Mouse (Mus musculus): ENCODE measurements around the gene Sin3b. TPM values are rescaled to one million over a fixed set of nuclear protein-coding genes. Genes with fewer than 3 reads are reported as not detected.

Gene Sin3b
- polyA plus RNA-seq, 1 experiment from 2014 or later = 149 TPM

DNA sequence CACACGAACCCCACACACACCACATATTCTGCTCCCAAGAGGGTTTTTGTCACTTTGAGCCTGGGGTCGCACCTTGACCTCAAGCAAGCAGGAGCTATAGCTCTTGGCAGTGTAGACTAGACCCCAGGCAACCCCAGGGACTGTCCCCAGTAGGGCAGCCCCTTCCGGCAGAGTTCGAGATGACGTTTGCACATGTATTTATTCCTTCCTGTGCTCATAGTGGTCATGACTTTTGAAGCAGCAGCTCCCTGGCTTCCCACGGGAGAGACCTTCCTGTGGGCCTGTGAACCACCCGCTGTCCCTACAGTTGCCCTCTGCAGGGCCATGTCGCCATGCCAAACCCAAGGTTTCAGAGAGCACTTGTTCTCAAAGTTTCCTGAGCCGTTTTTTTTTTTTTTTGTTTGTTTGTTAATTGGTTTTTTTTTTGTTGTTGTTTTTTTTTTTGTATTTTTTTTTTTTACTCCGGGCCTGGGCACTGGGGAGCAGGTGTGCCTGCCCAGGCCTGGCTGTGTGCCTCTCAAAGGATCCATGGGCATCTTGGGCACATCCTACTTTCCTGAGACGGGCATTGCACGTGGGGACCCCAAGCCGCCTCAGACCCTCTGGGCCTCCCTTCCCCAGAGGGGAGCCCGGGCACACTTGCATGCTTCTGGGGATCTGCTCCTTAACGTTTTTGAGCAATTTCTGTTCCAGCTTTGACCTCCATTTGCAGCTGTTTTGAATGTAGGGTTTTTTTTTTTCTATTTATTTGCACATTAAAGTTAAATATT is 34.5 kb downstream of the Sin3b start:
- H3K4me3 ChIP-seq = no peak overlapping the region
- peaks cover 9% of the 10 kb centered on the region for H3K4me1 ChIP-seq
- DNase-seq (ENCODE audit: low spot score) = peak; percentile 7
- no peak overlapping the region for H3K27ac ChIP-seq (replicated peaks)
- H3K9me3 ChIP-seq = no peaks in the 10 kb centered on the region
- peaks cover 70% of the 10 kb centered on the region for H3K36me3 ChIP-seq (replicated peaks)
- no peaks in the 10 kb centered on the region for H3K27me3 ChIP-seq (replicated peaks; ENCODE audit: low read depth, poor library complexity, severe bottlenecking)
- WGBS = 89% methylated on average over 15 of the region's 15 CpGs

DNA sequence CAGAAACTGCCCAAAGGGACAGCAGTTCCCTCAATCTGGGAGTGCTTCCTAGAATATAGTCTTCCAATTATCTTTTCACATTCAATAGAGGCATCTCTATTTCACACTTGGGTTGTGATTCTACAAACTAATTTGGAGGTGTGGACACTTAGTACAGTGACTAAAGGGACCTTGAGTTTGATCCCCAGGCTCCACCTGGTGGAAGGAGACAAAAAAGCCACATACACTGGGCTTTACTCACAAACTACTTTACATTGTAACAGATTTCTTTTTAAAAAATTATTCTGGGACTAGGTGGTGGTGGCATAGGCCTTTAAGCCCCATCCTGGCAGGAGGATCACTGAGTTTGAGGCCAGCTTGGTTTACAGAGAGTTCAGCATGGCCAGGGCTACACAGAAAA is 35.2 kb downstream of the Sin3b start:
- Histone ChIP-seq H3K9me3 (no peaks in the 10 kb centered on the region), H3K27ac (replicated peaks) (no peak overlapping the region), H3K4me1 (peaks cover 9% of the 10 kb centered on the region), H3K4me3 (no peak overlapping the region), H3K36me3 (replicated peaks) (peaks cover 63% of the 10 kb centered on the region), H3K27me3 (replicated peaks; ENCODE audit: low read depth, poor library complexity, severe bottlenecking) (no peaks in the 10 kb centered on the region)
- peak; percentile 7 for DNase-seq (ENCODE audit: low spot score)

DNA sequence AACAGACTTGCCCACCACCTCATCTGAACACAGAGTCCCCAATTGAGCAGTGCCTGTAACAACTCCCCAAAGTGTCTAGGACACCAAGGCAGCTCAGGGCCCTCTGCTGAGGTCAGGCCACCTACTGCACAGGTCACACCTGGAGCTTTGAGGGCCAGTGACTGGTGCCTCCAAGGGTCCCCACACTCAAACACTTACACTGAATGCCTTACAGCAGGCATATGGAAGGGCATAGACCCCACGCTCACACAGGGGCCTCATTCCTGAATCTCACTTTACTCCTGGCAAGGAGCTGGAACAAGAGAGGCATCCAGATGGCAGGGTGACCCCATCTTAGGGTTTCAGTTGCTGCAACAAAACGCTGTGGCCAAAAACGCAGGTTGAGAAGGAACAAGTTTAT is 37.1 kb downstream of the Sin3b start:
- H3K27me3 ChIP-seq (replicated peaks; ENCODE audit: low read depth, poor library complexity, severe bottlenecking) = no peaks in the 10 kb centered on the region
- DNase-seq (ENCODE audit: low spot score) = peak; percentile 7
- H3K27ac ChIP-seq (replicated peaks) = no peak overlapping the region
- H3K4me3 ChIP-seq = no peak overlapping the region
- 86% methylated on average over 3 of the region's 3 CpGs for WGBS
- H3K36me3 ChIP-seq (replicated peaks) = peaks cover 46% of the 10 kb centered on the region
- no peaks in the 10 kb centered on the region for H3K9me3 ChIP-seq
- H3K4me1 ChIP-seq = peaks cover 9% of the 10 kb centered on the region

DNA sequence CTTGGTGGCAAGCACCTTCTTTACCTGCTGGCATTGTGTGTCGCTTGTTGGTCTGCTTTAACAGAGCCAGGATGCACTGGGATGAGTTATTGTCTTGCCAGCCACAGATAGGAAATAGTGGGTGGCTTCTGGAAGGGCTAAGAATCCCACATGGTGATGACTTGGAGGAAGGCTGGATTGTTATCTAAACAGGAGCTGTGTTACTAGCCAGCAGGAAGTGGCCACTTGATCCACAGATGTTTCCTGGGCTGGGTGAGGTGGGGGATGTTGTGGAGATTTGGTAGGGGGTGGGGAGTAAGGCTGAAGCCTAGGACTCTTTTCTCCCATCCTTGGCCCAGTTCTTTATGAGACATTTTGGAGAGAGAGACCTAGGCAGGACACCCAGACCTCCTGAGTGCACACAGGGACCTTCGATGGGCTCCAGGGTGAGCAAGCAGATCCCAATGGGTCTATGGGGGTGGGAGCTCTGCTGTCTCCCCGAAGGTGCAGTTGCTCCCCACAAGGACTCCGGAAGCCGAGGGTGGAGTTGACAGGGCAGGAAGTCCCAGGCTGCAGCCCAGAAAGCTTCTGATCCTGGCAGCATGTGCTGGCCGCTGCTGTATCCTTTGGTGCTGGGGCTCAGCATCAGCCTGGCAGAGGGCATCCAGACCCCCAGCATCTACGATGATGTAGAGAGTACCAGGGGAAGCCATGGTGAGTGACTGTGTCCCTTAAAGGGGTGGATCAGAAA is 38.4 kb downstream of the Sin3b start, which contains the start of gene F2rl3:
TSS of gene F2rl3 (plus strand) at position 559 of the 730 bp plus-strand sequence.
- 83% methylated on average over 7 of the region's 7 CpGs for WGBS
- no peak within 1 kb of the TSS for H3K4me3 ChIP-seq
- H3K4me1 ChIP-seq = peaks cover 9% of the 10 kb centered on the region
- H3K36me3 ChIP-seq (replicated peaks) = peaks cover 33% of the 10 kb centered on the region
- no peaks in the 10 kb centered on the region for H3K9me3 ChIP-seq
- no peaks in the 10 kb centered on the region for H3K27me3 ChIP-seq (replicated peaks; ENCODE audit: low read depth, poor library complexity, severe bottlenecking)
- DNase-seq (ENCODE audit: low spot score) = peak; percentile 16
- peak within 1 kb of the TSS; percentile 63 for H3K27ac ChIP-seq (replicated peaks)

DNA sequence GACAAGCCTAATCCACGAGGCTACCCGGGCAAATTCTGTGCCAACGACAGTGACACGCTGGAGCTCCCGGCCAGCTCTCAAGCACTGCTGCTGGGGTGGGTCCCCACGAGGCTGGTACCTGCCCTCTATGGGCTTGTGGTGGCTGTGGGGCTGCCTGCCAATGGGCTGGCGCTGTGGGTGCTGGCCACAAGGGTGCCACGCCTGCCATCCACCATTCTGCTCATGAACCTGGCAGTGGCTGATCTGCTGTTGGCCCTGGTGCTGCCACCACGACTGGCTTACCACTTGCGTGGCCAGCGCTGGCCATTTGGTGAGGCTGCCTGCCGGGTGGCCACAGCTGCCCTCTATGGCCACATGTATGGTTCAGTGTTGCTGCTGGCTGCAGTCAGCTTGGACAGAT is 39.2 kb downstream of the Sin3b start:
- 91% methylated on average over 12 of the region's 12 CpGs for WGBS
- Histone ChIP-seq H3K36me3 (replicated peaks) (peaks cover 25% of the 10 kb centered on the region), H3K4me1 (peaks cover 17% of the 10 kb centered on the region), H3K27me3 (replicated peaks; ENCODE audit: low read depth, poor library complexity, severe bottlenecking) (no peaks in the 10 kb centered on the region), H3K9me3 (no peaks in the 10 kb centered on the region), H3K4me3 (no peak overlapping the region), H3K27ac (replicated peaks) (peak overlapping the region; percentile 63; the same call in 1 of the 2 replicates)
- peak; percentile 7 for DNase-seq (ENCODE audit: low spot score)

DNA sequence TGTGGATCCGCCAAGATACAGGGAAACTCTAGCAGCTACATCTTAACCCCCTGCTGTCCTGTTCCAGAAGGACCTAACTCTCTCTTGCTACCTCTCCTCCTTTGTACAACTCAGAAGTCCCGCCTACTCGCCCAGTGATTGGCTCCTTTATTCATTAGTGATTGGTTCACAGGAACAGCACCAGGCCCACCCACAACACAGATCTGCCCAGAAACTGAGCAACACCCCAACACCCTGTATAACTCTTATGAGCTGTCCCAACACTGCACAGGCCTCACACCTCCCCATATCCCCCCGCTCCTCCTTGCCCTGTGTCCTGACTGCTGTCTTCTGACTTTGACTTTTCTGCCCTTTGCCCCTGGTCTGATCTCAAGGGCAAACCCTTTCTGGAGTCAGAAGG is 42.6 kb downstream of the Sin3b start:
- H3K36me3 ChIP-seq (replicated peaks) = no peaks in the 10 kb centered on the region
- no peak overlapping the region for H3K27ac ChIP-seq (replicated peaks)
- H3K27me3 ChIP-seq (replicated peaks; ENCODE audit: low read depth, poor library complexity, severe bottlenecking) = no peaks in the 10 kb centered on the region
- H3K4me1 ChIP-seq = peaks cover 18% of the 10 kb centered on the region
- WGBS = 63% methylated on average over 4 of the region's 4 CpGs
- H3K9me3 ChIP-seq = no peaks in the 10 kb centered on the region
- H3K4me3 ChIP-seq = no peak overlapping the region
- DNase-seq (ENCODE audit: low spot score) = peak; percentile 8

DNA sequence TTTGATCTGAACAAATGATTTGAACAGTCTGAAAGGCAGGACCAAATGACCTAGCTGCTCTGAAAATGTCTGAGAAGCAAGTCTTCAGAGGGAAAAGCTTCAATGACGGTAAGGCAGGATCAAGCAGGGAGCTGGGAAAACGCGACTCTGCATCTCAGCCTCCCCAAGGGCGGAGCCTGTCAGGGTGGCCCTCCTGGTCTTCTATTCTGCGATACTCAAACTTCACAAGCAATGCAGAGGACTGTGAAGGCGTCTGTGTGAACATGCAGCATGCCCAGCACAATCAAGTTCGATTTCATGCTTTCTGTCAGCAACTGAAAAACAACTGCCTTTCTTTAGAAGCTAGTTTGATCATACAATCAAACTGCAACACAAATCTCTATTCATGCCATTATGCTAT is 43.7 kb downstream of the Sin3b start:
- no peaks in the 10 kb centered on the region for H3K27me3 ChIP-seq (replicated peaks; ENCODE audit: low read depth, poor library complexity, severe bottlenecking)
- no peaks in the 10 kb centered on the region for H3K36me3 ChIP-seq (replicated peaks)
- H3K27ac ChIP-seq (replicated peaks) = no peak overlapping the region
- H3K4me3 ChIP-seq = no peak overlapping the region
- 33% methylated on average over 7 of the region's 7 CpGs for WGBS
- H3K9me3 ChIP-seq = no peaks in the 10 kb centered on the region
- H3K4me1 ChIP-seq = peaks cover 10% of the 10 kb centered on the region
- peak; percentile 12 for DNase-seq (ENCODE audit: low spot score)

DNA sequence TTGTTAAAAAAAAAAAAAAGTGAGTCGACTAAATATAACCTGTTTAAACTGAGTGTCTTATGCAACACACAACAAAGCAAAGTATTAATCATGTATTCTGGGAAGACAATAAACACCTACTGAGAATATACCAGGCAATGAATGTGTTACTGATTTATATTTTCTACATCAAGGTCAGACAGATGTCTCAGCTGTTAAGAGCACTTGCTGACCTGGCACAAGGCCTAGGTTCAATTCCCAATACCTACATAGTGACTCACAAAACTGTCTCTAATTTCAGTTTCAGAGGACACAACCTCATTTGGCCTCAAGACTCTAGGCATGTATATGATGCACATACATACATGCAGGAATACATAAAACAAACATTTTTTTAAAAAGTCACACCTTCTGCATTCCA is 54.7 kb downstream of the Sin3b start:
- Histone ChIP-seq H3K36me3 (replicated peaks) (no peaks in the 10 kb centered on the region), H3K9me3 (no peaks in the 10 kb centered on the region), H3K27me3 (replicated peaks; ENCODE audit: low read depth, poor library complexity, severe bottlenecking) (no peaks in the 10 kb centered on the region), H3K27ac (replicated peaks) (no peak overlapping the region), H3K4me3 (no peak overlapping the region), H3K4me1 (no peaks in the 10 kb centered on the region)
- WGBS = 90% methylated on average over 1 of the region's 1 CpGs
- no peak for DNase-seq (ENCODE audit: low spot score)

DNA sequence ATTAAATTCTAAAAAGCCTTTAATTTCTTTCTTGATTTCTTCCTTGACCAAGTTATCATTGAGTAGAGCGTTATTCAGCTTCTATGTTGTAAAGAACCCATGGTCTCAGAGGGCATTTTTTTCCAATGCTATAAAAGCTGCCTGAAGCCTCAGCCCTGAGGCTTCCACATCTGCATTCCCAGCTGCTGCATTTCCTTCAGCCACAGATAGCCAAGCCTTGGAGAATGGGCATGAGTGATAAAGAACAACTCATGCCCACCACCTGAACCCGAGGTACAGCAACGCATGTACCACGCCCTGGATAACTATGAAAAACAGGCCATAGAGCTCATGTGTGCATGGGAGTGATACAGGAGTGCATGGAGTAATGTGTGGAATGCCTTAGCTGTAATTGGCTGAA is 57.6 kb downstream of the Sin3b start:
- 94% methylated on average over 4 of the region's 4 CpGs for WGBS
- no peak for DNase-seq (ENCODE audit: low spot score)
- Histone ChIP-seq H3K4me1 (no peaks in the 10 kb centered on the region), H3K27ac (replicated peaks) (no peak overlapping the region), H3K4me3 (no peak overlapping the region), H3K9me3 (no peaks in the 10 kb centered on the region), H3K27me3 (replicated peaks; ENCODE audit: low read depth, poor library complexity, severe bottlenecking) (no peaks in the 10 kb centered on the region), H3K36me3 (replicated peaks) (no peaks in the 10 kb centered on the region)

DNA sequence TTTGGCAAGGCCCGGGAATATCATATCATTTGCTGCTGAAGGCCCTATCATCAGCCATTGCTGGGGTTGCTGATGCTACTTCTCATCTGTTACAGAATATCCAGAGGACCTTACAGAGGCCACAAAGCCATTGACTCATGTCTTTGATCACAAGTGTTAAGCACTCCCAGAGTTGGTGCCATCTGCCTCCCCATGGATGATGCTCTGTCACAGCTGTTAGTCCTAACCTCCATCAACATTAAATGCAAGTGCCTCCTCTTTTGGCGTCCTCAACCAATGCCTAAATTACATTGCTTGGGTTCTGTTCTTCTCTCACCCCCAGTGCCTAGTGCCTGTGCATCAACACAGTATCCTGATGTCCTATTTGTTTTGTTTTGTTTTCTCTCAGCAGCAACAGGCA is 78.5 kb downstream of the Sin3b start:
- Histone ChIP-seq H3K36me3 (replicated peaks) (no peaks in the 10 kb centered on the region), H3K4me3 (no peak overlapping the region), H3K27me3 (replicated peaks; ENCODE audit: low read depth, poor library complexity, severe bottlenecking) (no peaks in the 10 kb centered on the region), H3K9me3 (no peaks in the 10 kb centered on the region), H3K27ac (replicated peaks) (no peak overlapping the region), H3K4me1 (no peaks in the 10 kb centered on the region)
- no peak for DNase-seq (ENCODE audit: low spot score)
- WGBS = 84% methylated on average over 2 of the region's 2 CpGs

Small RNA genes within 50 kb of the gene (microRNA-seq; reads per million reads assigned to microRNA genes)
- gene Gm26237 = not detected

Other genes with a start within 250 kb of the Sin3b start
- gene Cherp, start 248.1 kb upstream of the Sin3b start, polyA plus RNA-seq (2016; fragmentation: Nextera tagmentation; extraction: Ambion mirVana) = 112 and 115 TPM in 2 replicates
- gene Slc35e1, start 230.7 kb upstream of the Sin3b start, polyA plus RNA-seq (2016; fragmentation: Nextera tagmentation; extraction: Ambion mirVana) = 20.2 and 22.8 TPM in 2 replicates
- 20.1 and 20.2 TPM in 2 replicates for gene Med26, start 175.0 kb upstream of the Sin3b start, polyA plus RNA-seq (2016; fragmentation: Nextera tagmentation; extraction: Ambion mirVana)
- 107 TPM in 2 replicates for gene Smim7, start 152.2 kb upstream of the Sin3b start, polyA plus RNA-seq (2016; fragmentation: Nextera tagmentation; extraction: Ambion mirVana)
- 9.8 and 11.2 TPM in 2 replicates for gene Tmem38a, start 151.2 kb upstream of the Sin3b start, polyA plus RNA-seq (2016; fragmentation: Nextera tagmentation; extraction: Ambion mirVana)
- gene Nwd1, start 76.6 kb upstream of the Sin3b start, polyA plus RNA-seq (2016; fragmentation: Nextera tagmentation; extraction: Ambion mirVana) = not detected in 2 replicates
- 2.0 and 2.1 TPM in 2 replicates for gene F2rl3, start 38.6 kb downstream of the Sin3b start, polyA plus RNA-seq (2016; fragmentation: Nextera tagmentation; extraction: Ambion mirVana)

All from embryonic facial prominence, embryonic 10.5 days (tissue).